Mouse (Mus musculus) sigmoid colon, adult 10 weeks (tissue): Measurements from ENCODE around the gene Hecw1. TPM values are rescaled to one million over a fixed set of nuclear protein-coding genes. Genes with fewer than 3 reads are reported as not detected.

Source experiments
- polyA plus RNA-seq: library from polyadenylated mRNA; stranded (reverse); fragments of 350-450 nt; fragmentation: Illumina TruSeq; extraction: RNeasy Lipid Tissue Mini Kit (QIAGEN cat#74804); gene quantifications from one replicate; pipeline ENCODE4 v1.2.3, GENCODE M21; 2014; ENCODE audit warnings: low read depth, low replicate concordance

Gene Hecw1
- polyA plus RNA-seq = 0.50 TPM

GRCm38 (mm10) chr13:14522906-14523269 lies at the start of gene Hecw1:
Gene Hecw1, minus strand, starts transcription at chr13:14523228.

Other genes starting within 250 kb of the Hecw1 start
- 148 TPM for gene Mrpl32, start 89.9 kb upstream of the Hecw1 start, polyA plus RNA-seq
- gene Psma2, start 90.0 kb upstream of the Hecw1 start, polyA plus RNA-seq = 116 TPM
- 16.3 TPM for gene AW209491, start 106.9 kb upstream of the Hecw1 start, polyA plus RNA-seq